Mouse (Mus musculus) heart, postnatal 0 days (tissue): Measurements from ENCODE around the gene Atp2b1. TPM values are rescaled to one million over a fixed set of nuclear protein-coding genes. Genes with fewer than 3 reads are reported as not detected.

Experiments
- ATAC-seq: fragments of 200-750 bp; cut with Nextera tagmentation; 2 replicates; pipeline ENCODE4 v1.8.0; 2017; ENCODE audit warnings: low read depth, moderate number of reproducible peaks, moderate library complexity; ENCODE audit not compliant: insufficient read depth
- DNase-seq: peaks from one replicate; pipeline ENCODE4 v3.0.0-alpha.2; 2016; ENCODE audit warnings: low spot score
- H3K27ac ChIP-seq: fragments of 300-500 bp; sonication (generic); 2 replicates; pipeline ENCODE4 v1.5.1; 2014; ENCODE audit warnings: low read depth, mild to moderate bottlenecking
- H3K27me3 ChIP-seq: fragments of 300-500 bp; sonication (generic); 2 replicates; pipeline ENCODE4 v1.6.1; 2014; ENCODE audit warnings: low read length, mixed read lengths; ENCODE audit not compliant: control insufficient read depth, insufficient read depth
- H3K36me3 ChIP-seq: fragments of 300-500 bp; sonication (generic); replicated peaks from 2 replicates; pipeline ENCODE4 v1.6.1; 2014; ENCODE audit warnings: low read length, mixed read lengths; ENCODE audit not compliant: control insufficient read depth, insufficient read depth
- H3K4me1 ChIP-seq: fragments of 300-500 bp; sonication (generic); 2 replicates; pipeline ENCODE4 v1.6.1; 2014; ENCODE audit warnings: antibody characterized with exemption; ENCODE audit not compliant: control insufficient read depth, insufficient read depth
- H3K4me2 ChIP-seq: fragments of 300-500 bp; sonication (generic); 2 replicates; pipeline ENCODE4 v1.6.1; 2014; ENCODE audit warnings: low read depth, mild to moderate bottlenecking, low read length, moderate library complexity
- H3K4me3 ChIP-seq: fragments of 300-500 bp; sonication (generic); 2 replicates; pipeline ENCODE4 v1.5.1; 2014; ENCODE audit warnings: low read depth, low read length
- H3K9ac ChIP-seq: fragments of 300-500 bp; sonication (generic); replicated peaks from 2 replicates; pipeline ENCODE4 v1.6.1; 2014; ENCODE audit warnings: low read depth, low read length, mixed read lengths
- H3K9me3 ChIP-seq: fragments of 300-500 bp; sonication (generic); replicated peaks from 2 replicates; pipeline ENCODE4 v1.6.1; 2016; ENCODE audit warnings: low read length; ENCODE audit not compliant: control insufficient read depth
- CTCF ChIP-seq: IDR thresholded peaks from 2 replicates; pipeline ENCODE4 v1.5.1; 2016; ENCODE audit warnings: antibody characterized with exemption, control low read depth, low read depth
- EP300 ChIP-seq: IDR thresholded peaks from 2 replicates; pipeline ENCODE4 v1.6.1; 2016; ENCODE audit warnings: antibody characterized with exemption, low read depth
- WGBS: fragments of 180-500 bp; shearing (Covaris S2); extraction: QIAGEN DNeasy Blood & Tissue Kit; methylation state at CpG from one replicate; pipeline ENCODE4 v1.1.7; 2014; 5-methylcytosine and 5-hydroxymethylcytosine counted together
- polyA plus RNA-seq: library from polyadenylated mRNA; unstranded; fragments of >200 nt; fragmentation: Nextera tagmentation; extraction: Ambion mirVana; gene quantifications from 2 replicates; pipeline ENCODE4 v1.2.1, GENCODE M21; 2015
- total RNA-seq: library from RNA; depleted of rRNA; stranded (reverse); fragments of >200 nt; gene quantifications from 2 replicates; pipeline ENCODE4 v1.2.3, GENCODE M21; 2014; ENCODE audit warnings: low replicate concordance; rRNA removed

Atp2b1 gene
- total and polyA plus RNA-seq, 2 experiments from 2014 or later = 28.3 to 67.0 TPM

GRCm38 (mm10) chr10:99060588-99060987, 146.4 kb downstream of the Atp2b1 start:
- Histone ChIP-seq H3K36me3 (no peaks in the 10 kb centered on the region), H3K27ac (no peak overlapping the region), H3K9ac (no peak overlapping the region), H3K4me2 (no peak overlapping the region), H3K27me3 (no peaks in the 10 kb centered on the region), H3K4me1 (no peaks in the 10 kb centered on the region), H3K4me3 (no peak overlapping the region), H3K9me3 (no peaks in the 10 kb centered on the region)
- WGBS = 75% methylated on average over 7 of the region's 7 CpGs
- TF ChIP-seq EP300 = no peak
- no peak for TF ChIP-seq CTCF
- DNase-seq (no peak), ATAC-seq (no peak)

GRCm38 (mm10) chr10:99061418-99061817, 147.2 kb downstream of the Atp2b1 start:
- Histone ChIP-seq H3K4me2 (no peak overlapping the region), H3K9ac (no peak overlapping the region), H3K36me3 (no peaks in the 10 kb centered on the region), H3K4me3 (no peak overlapping the region), H3K27ac (no peak overlapping the region), H3K9me3 (no peaks in the 10 kb centered on the region), H3K27me3 (no peaks in the 10 kb centered on the region), H3K4me1 (no peaks in the 10 kb centered on the region)
- 77% methylated on average over 10 of the region's 10 CpGs for WGBS
- ATAC-seq (no peak), DNase-seq (no peak)
- TF ChIP-seq EP300 (no peak), CTCF (no peak)

GRCm38 (mm10) chr10:99062546-99062945, 148.3 kb downstream of the Atp2b1 start:
- DNase-seq = no peak
- Histone ChIP-seq H3K9me3 (no peaks in the 10 kb centered on the region), H3K36me3 (no peaks in the 10 kb centered on the region), H3K27me3 (no peaks in the 10 kb centered on the region), H3K4me1 (no peaks in the 10 kb centered on the region), H3K27ac (no peak overlapping the region), H3K4me2 (no peak overlapping the region), H3K9ac (no peak overlapping the region), H3K4me3 (no peak overlapping the region)
- WGBS = 63% methylated on average over 5 of the region's 5 CpGs
- ATAC-seq = no peak
- TF ChIP-seq CTCF (no peak), EP300 (no peak)

Other genes starting within 250 kb of the Atp2b1 start
- gene Poc1b, start 192.6 kb downstream of the Atp2b1 start, total RNA-seq = 5.2 and 7.4 TPM in 2 replicates
- gene Poc1b, start 192.6 kb downstream of the Atp2b1 start, polyA plus RNA-seq = 3.2 and 3.6 TPM in 2 replicates
- gene Galnt4, start 193.8 kb downstream of the Atp2b1 start, total RNA-seq = 3.7 and 5.6 TPM in 2 replicates
- 3.2 and 3.4 TPM in 2 replicates for gene Galnt4, start 193.8 kb downstream of the Atp2b1 start, polyA plus RNA-seq
- gene Phxr2, start 211.9 kb downstream of the Atp2b1 start, total RNA-seq = not detected in 2 replicates
- gene Phxr2, start 211.9 kb downstream of the Atp2b1 start, polyA plus RNA-seq = not detected in 2 replicates